Mouse (Mus musculus) neural tube, embryonic 10.5 days (tissue): ENCODE measurements around the gene St3gal4.

ENCODE experiments used
- DNase-seq: peaks from one replicate; pipeline ENCODE4 v3.0.0-alpha.2; 2017; ENCODE audit warnings: low spot score; ENCODE audit errors: extremely low spot score

The St3gal4 gene

GRCm38 (mm10) chr9:35128995-35129418 lies 9.9 kb upstream of the St3gal4 start:
- DNase-seq: no peak

- no peak for DNase-seq
Observed at GRCm38 (mm10) chr9:35128564-35128963, 9.5 kb upstream of the St3gal4 start.

DNA sequence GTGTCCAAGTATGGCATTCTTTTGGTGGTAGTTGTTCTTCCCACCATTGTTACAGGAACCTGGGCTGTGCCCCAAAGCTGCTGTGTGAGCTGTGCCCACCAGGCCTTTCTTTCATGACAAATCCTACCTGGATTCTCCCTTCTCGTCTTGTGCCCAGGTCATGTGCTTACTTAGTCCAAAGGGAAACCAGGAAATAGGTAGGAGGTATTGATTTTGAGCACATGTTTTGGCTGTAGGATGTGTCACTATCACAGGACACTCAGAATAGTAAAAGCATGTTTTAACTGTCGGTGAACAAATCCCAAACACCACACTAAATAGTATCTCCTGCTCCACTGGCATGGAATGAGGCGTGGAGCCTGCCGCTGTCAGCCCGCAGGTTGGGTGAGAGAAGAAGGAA lies 8.5 kb upstream of the St3gal4 start:
- no peak for DNase-seq

DNA sequence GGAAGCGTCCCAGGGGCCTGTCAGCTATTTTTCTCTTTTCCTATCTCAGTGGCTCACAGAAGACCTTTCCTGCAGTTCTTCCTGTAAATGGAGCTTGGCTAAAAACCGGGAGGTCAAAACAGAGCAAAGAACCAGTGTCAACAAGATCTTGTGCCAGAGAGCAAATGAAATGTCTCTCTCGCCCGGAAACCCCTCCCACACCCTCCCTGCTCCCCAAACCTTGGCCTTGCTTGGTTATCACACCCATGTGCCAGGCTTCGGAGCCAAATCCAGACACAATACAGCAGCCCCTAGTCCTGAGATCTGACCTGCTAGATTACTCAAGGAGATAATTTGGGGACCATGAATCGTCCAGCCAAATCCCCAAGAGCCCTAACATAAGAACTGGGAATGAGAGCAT lies 8.1 kb upstream of the St3gal4 start:
- no peak for DNase-seq

GRCm38 (mm10) chr9:35124678-35124955 lies 5.5 kb upstream of the St3gal4 start:
- no peak for DNase-seq

DNA sequence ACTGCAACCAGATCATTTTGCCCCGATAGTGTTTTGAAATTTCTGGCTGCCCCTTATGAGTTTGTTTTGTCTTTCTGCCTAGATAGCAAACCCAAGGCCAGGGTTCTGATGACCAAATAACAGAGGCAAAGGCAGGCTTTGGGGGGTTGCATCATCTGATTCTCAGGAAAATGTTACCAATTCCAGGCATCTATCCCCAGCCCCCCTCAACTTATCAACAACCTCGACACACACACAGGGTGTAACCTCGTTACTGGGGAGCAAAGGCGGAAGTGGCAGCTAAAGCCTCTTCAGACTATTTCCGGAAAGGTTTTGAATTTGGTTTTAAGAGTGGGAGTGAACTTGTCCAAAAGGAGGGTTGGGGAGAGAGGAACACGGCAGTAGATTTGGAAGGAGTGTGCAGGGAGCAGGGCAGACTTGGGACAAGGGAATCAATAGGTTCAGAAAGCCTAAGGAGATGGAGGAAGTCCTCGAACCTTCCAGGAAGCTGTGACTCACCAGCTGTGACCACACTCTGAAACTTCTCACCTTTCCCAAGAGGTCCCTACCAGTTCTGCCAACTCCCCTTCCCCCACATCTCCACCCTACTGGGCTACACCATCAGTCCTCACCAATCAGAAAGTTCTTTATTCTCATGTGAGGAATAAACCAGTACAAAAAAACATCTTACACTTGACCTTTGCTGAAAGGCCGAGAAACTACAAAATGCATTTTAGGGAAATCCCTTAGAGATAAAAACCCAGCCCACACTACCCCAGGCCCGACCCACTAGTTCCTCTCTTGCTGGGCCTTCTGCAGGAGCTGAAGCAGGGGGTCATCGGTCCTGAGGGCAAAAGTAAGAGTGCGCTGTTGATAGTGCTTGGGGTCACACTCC lies 5.0 kb upstream of the St3gal4 start:
- no peak for DNase-seq

- DNase-seq: no peak
Observed at GRCm38 (mm10) chr9:35123456-35123803, 4.4 kb upstream of the St3gal4 start.

GRCm38 (mm10) chr9:35122551-35123266 lies 3.6 kb upstream of the St3gal4 start:
- no peak for DNase-seq

DNA sequence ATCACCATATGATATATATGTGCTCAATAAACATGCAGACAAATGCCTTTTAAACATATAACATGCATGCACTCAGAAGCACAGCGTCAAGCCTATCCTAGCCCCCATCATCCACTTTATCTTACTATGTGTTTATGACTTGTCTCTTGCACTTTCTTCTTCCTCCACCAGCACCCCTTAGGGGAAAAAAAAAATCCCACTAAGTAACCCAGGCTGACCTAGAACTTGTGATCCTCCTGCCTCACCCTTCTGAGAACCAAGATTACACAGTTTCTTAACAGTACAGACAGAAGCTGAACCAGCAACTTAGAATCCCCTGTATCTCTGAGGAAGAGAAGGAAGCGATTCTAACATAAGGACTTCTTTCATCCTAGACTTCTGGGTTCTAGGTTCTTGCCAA lies 505 bp downstream of the St3gal4 start:
- no peak for DNase-seq

DNA sequence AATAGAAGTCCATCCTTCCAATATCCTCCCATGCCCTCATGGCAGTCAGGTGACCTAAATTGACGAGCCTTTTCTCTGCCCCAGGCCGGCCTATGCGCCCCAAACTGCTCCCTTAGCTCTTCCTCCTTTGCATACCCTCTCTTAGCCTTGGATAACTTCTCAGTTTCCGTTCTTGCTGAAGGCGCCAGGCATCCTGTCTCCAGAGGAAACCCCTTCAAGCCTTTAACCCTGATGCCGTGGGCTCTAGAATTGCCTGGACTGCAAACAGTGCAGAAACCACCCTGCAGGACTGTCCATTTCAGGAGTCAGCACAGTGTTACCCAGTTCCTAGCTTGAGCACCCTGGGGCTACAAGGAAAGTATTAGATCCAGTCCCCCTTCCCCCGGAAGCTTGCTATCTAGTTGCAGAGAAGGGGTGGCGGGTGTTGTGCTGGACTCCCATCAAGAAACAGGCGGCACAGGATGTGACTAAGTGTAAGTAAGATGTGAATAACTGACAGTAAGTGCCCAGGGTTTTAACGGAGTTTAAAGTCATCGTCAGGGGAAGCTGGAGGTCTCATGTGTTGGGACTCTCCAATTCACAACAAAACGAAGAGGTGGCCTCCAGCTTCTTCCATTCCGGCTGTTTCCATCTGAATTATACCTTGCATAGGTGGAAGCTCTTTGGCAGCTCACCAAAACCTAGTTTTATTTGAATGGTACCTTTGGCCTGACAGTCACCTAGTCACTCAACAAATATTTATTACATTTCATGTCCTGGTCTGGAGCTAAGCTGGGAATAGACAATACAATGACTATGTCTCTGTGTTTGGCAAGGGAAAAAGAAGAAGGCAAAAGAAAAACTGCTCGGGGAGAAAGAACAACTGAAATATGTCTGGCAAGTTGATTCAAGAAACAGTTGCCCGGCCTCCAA lies 1.4 kb downstream of the St3gal4 start:
- DNase-seq: peak; percentile 53

DNA sequence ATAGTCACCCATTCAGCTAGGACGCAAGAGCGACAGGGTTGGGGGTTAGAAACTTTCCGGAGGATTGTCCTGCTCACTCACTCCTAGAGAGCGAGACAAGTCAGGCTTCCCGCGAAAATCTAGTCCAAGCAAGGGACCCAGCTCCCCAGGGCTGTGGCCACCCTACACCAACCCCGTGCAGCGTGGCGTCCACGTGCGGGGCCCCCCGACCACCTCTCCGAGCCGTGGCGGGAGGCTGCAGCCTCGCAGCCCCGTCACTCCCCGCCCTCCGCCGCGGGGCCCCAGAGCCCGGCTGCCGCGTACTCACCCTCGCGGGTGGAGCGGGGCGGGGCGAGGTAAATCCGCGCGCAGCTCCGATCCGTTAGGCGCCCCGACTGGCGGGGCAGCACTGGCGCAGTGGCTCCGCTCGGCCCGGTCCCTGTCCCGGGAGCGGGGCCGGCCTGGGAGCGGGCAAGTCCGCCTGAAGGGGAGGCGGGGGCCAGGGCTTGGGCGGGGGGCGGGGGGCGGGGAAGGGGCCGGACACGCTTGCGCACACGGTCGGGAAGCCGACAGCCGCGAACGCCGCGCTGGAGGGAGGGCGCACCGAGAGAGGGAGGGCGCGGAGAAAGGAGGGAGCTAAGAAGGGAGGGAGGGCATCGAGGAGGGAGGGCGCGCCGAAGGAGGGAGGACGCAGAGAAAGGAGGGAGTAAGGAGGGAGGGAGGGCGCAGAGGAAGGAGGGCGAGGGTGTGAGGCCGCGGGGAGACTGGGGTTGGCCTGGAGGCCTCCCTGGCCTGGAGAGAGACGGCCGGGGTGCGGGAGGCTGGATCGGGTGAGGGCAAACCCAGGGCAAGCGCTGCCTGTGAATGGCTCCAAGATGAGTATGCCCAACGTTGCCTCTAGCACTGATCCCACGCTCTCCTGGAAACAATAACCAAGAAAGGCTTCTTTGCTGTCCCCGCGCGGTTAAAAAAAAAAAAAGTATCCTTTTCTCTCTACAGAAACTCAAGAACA lies 2.4 kb downstream of the St3gal4 start:
- DNase-seq: peak; percentile 87

DNA sequence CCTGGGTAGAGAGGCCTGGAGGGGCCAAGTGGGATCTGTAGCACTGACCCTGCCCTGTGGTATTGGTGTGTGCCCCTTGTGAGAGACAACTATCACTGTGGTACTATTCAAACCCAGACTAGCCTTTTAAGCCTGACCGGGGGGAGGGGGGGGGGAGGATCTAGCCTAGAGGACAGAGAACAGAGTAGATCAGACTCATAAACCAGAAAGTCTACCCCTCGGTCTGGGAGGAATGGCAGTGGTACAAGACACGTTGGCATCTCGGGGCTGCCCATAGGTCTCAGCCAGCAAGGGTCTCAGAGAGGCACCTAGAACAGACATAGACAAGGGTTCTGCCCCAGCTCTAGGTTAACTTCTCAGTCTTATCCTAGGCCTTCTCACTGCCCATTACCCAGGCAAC lies 3.3 kb downstream of the St3gal4 start:
- peak; percentile 20 for DNase-seq

- DNase-seq: no peak
Observed at GRCm38 (mm10) chr9:35115299-35115698, 3.8 kb downstream of the St3gal4 start.

GRCm38 (mm10) chr9:35114234-35114633 lies 4.8 kb downstream of the St3gal4 start:
- no peak for DNase-seq

- peak; percentile 73 for DNase-seq
Observed at GRCm38 (mm10) chr9:35111941-35112595, 7.0 kb downstream of the St3gal4 start.

DNA sequence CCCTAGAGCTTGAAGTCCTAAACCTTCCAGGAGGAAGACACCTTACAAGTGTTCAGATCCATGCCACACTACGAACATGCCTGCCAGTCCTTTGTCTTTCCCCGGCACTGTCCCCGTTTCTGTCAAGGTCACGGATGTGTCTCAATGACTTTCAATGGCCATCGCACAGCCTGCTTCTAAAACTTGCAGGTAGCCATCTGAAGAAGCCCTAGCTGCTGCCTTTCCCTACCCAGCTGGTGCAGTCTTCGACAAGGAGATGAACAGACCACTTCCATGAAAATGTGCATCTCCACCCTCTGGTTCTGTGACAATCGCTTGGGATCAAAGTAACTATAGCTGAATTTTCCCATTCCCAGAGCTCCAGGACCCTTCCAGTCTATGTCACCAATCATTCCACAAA lies 7.6 kb downstream of the St3gal4 start:
- no peak for DNase-seq

DNA sequence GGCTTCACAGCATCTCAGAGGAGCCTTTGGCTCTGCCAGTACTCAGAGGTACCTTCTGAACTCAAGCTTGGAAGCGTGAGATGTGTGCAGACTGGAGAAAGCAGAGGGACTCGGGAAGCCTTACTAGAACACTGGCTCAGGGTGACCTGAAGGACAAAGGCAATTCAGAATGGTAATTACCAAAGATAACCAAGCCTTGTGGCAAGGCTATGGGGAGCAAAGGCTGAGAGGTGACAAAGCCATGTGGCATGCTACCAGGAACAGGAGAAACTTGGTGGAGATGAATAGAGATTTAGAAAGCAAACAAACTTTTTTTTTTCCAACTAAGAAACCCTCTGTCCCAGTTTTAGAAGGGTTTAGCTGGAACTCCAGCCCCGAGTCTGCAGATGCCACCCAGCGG lies 8.5 kb downstream of the St3gal4 start:
- no peak for DNase-seq

DNA sequence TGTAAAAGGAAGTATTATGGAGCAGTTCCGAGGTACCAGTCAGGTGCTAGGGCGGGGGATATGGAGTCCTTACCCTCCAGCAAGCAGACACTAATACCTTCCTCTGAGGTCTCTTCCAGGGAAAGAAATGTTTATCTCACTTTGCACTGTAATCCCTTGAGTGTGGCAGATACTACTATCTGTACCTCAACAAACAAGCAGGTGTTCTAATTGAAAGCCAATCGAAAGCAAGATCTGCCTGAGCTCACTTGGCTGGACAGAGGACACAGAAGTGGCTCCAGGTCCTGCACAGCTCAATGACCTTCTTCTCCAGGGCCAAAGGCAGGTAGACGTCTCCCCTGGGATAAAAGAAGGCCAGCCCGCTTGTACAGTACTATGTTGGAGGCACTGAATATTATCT lies 9.0 kb downstream of the St3gal4 start:
- no peak for DNase-seq

- no peak for DNase-seq
Observed at GRCm38 (mm10) chr9:35108916-35109315, 10.2 kb downstream of the St3gal4 start.

- no peak for DNase-seq
Observed at GRCm38 (mm10) chr9:35108066-35108465, 11.0 kb downstream of the St3gal4 start.
